Mouse (Mus musculus) common myeloid progenitor, adult 5-6 weeks (primary cell): Measurements from ENCODE around the gene Zfp169. TPM values are rescaled to one million over a fixed set of nuclear protein-coding genes. Genes with fewer than 3 reads are reported as not detected.
"Not testable (repeated sequence)": the region's sequence is repeated elsewhere in the genome, so short reads cannot be mapped to it uniquely, and the experiment has no call there.

Experiments used
- ATAC-seq: replicated peaks from 2 replicates; pipeline ENCODE4 v1.8.0; 2016; ENCODE audit warnings: low read depth, mild to moderate bottlenecking, moderate TSS enrichment, inconsistent platforms; ENCODE audit not compliant: poor library complexity, severe bottlenecking
- total RNA-seq: library from RNA; stranded (forward); fragments of 200-1000, 187-1606 nt; gene quantifications from 2 replicates; pipeline ENCODE4 v1.2.3, GENCODE M21; 2017

Gene Zfp169
- total RNA-seq, 1 experiment from 2014 or later = 12.7 TPM

DNA sequence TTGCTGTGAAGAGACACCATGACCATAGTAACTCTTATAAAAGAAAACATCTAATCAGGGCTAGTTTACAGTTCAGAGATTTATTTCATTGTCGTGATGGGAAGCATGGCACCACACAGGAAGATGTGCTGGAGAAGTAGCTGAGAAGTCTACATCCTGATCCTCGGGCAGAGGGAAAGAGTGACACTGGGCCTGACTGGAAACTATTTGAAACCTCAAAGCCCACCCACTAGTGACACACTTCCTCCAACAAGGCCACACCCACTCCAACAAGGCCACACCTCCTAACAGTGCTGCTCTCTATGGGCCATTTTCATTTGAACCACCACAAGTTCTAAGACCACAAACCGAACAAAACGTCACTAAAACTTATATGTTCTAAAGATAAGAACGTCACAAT is 12.5 kb upstream of the Zfp169 start:
- peak; percentile 50 for ATAC-seq

DNA sequence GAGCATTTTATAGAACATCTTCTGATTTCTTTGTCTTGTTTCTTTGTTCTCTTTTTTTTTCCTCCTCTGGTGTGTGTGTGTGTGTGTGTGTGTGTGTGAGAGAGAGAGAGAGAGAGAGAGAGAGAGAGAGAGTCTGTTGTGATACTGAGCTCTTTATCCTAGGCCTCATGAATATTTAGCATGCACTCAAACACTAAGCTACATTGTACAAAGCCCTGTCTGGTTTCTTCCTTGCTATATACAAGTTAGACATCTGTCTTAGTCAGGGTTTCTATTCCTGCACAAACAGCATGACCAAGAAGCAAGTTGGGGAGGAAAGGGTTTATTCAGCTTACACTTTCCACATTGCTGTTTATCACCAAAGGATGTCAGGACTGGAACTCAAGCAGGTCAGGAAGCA is 5.9 kb upstream of the Zfp169 start:
- not testable (repeated sequence) for ATAC-seq

DNA sequence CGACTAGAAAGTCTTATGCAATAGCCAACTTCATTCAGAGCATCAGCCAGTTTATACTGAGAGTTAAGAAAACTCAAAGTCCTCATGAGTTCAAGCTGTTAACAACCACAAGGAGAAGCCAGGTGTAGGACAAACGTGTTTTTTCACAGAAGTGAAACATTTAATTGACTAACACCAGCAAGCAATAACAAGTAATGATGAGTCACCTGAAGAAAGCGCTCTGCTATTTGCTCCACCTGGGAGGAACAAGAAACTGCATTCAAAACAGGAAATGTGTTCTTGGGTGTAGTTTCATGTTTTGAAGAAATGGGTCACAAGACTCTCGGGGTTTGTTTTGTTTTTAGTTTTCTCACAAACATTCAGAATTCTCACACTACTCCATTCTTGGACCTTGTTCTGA is 2.6 kb upstream of the Zfp169 start:
- ATAC-seq = no peak

DNA sequence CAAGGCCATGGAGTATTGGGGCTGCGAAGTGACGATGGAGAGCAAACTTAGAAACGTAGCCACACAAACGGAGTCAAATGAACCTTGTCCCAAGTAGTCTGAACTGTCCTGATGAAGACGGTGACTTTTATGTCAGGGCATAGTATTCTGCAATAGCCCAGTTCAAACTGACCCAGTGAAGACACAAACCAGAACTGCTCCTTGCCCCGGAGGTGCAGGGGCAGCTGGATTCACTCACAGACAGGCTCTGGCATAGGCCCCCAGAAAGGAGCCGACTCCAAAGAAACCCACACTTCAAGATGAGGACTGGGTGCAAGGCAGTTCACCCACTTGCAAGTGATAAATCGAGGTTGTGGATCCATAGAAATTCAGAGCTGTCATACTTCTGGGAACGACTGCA is 4.6 kb downstream of the Zfp169 start:
- ATAC-seq = no peak

DNA sequence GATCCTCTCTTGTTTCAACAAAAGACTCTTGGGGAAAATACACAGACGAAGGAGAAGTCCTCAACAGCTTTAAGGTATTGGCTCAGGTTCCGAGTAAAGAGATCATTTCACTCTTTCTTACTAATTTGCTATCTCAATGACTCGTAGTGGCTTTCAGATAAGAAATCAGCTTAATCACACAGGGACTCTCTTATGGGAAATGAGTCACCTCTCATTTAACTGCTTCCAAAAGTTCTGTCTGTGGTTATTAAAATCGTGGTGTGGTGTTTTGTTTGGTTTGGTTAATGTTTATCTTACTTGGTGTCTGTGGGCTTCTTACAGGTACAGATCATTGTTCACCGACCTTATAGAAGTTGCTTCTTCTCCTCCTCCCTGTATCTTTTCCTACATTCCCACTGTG is 10.8 kb downstream of the Zfp169 start:
- no peak for ATAC-seq

DNA sequence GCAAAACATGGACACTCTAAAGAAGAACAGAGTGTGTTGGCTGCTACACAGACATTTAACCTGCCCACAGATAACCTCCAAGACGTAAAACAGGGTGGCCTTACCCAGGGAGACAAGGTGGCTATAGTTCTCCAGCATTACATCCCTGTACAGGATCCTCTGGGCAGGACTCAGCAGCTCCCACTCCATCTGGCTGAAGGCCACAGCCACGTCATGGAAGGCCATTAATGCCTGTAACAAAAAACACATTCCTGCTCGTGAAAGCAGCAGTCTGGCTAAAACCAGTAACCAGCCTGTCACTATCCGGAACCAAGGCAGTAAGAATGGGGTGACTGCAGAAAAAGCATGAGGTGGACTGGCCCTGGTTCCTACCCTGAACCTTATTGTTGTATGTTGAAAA is 14.6 kb downstream of the Zfp169 start:
- no peak for ATAC-seq

DNA sequence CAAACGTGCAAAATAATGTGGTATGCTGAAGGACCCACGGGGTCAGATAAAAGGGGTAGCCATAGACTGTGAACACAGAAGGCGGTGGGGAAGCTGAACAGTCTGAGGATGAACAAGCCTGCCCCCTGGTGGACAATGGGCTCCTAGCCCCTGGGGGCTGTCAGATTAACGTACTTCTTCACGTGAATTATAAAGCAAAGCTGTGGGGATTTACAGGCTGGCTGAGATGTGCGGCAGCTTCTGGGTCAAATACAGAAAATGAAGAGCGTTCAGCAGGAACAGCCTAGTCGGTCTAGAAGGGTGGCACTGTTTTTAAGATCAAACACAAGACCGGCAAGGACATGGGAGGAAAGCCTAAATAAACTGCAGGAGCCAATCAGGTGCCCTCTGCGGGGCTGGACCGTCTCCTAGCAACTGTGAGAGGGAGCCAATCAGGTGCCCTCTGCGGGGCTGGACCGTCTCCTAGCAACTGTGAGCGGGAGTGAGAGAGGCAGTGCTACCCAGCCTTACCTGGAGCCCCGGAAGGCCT is 15.5 kb downstream of the Zfp169 start:
- peak; percentile 54; the same call in 1 of the 2 replicates for ATAC-seq

DNA sequence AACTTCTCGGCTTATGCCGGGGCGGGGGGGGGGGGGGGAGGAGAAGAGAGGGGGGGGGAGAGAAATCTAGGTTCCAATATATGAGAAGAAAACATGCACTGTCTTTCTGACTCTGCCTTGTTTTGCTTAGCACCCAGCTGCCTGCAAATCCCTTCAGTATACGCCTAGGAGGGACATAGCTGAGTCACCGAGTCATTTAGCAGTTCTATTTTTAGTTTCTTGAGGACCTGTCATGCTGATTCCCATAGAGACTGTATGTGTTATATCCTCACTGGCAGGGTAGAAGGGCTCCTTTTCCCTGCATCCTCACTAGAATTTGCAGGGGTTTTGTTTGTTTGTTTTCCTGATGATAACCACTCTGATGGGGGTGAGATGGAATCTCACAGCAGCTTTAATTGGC is 20.1 kb downstream of the Zfp169 start:
- ATAC-seq = no peak

DNA sequence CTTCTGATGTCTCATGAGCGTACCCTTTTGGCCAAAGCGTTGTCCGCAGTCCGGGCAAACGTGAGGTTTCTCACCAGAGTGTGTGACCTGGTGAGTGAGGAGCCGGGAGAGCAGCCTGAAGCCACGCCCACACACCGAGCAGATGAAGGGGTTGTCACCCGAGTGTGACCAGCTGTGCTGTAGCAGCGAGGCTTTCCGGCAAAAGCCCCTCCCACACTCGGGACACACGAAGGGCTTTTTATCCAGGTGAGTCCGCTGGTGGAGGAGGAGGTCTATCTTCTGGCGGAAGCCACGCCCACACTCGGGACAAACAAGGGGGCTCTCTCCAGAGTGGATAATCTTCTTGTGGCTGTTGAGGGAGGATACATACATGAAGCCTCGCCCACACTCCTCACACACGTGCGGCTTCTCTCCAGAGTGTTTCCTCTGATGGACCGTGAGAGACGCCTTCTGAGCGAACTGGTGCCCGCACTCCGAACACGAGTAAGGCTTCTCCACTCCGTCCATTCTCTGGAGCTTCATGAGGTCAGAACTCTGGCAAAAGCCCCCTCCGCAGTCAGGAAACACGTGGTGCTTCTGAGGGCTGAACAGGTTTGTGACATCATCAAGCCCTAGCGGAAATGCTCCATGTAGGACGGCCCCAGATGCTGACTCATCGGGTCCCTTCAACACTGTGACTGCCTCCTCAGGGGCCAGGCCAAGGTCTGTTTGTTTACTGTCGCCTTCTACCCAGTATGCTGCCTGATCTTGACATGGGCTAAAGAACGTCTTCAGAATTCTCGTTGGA is 22.7 kb downstream of the Zfp169 start:
- ATAC-seq = no peak

DNA sequence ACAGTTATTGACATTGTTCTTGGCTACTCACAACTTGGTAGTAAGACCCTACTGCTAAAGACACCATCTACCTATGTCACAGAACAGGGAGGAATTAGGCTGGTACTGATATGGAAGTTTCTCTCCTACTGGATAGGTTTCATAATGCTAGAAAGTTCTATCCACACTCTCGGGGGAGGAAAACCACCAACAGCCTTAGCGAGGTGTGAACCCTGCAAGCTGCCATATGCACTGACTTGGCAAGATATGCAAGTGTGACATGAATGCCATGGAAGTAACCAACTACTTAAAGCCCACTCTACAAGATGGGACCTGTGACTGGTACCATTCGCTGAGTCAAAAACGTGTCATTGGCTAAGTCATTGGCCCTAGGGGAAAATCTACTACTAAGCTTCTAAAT is 29.6 kb downstream of the Zfp169 start:
- ATAC-seq = no peak

DNA sequence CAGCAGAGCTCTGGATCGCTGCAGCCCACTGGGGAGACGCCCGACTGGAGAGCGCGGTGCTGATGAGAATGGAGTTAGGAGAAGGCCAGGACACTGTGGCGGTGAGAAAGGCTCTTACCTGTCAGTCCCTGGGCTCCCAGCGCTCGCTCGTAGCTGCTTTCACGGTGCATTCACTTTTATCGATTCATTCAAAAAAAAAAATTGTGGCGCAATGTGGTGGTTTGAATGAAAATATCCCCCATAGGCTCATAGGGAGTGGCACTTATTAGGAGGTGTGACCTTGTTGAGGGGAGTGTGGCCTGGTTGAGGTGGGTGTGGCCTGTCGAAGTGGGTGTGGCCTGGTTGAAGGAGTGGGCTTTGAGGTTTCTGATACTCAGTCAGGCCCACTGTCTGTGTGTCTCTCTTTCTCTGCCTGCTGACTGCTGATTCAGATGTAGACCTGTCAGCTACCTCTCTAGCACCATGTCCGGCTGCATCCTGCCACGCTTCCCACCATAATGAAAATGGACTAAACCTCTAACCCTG is 44.5 kb downstream of the Zfp169 start:
- no peak for ATAC-seq

DNA sequence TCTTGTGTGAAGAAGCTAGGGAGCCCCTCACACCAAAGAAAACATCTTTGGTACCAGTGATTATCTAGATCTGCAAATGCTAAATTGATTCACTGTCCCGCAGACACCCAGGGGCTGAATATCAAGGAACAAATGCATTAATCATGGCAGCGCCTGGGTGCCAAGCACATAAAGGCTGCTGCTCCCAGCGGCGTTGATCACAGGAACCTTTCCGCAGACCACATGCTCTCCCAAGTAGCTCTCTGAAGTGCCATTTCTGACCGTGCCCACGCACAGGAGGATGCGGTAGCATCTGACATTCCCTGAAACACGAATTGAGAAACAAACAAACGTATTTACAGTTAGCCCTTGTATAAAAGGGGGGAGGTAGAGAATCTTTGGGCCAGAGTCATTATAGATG is 47.1 kb downstream of the Zfp169 start:
- no peak for ATAC-seq

DNA sequence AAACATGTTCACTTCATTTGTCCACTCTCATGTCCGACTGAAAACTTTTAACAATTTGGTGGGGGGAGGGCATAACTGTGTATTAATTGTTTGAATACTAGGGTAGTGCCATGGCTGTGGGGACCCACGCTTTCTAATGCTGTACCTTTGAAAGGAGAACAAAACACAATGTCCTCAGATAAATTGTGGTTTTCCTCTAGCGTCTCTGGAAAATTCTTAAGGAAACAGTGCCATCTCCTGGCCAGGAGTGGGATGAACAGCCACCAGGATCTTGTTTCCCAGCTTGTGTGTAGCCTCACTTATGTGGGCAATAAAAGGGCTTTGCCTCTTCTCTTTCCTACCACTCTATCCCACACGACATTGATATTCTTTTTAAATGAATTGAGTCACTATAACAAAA is 49.1 kb downstream of the Zfp169 start:
- peak; percentile 79 for ATAC-seq

DNA sequence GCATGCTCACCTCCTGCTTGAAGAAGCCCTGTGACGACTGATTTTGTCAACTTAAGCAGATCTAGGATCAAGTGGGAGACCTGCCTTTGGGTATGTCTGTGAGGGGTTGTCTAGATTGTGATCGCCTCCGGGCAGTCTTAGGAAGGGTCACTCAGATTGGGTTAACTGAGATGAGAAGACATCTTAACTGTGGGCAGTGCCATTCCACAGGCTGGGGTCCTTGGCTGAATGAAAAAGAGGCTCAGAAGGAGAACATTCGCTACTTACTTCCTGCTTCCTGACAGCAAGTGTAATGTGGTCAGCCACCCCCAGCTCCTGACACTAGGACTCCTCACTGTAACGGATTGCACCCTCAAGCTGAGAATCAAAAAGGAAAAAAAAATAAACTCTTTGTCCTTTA is 54.0 kb downstream of the Zfp169 start:
- ATAC-seq = no peak

DNA sequence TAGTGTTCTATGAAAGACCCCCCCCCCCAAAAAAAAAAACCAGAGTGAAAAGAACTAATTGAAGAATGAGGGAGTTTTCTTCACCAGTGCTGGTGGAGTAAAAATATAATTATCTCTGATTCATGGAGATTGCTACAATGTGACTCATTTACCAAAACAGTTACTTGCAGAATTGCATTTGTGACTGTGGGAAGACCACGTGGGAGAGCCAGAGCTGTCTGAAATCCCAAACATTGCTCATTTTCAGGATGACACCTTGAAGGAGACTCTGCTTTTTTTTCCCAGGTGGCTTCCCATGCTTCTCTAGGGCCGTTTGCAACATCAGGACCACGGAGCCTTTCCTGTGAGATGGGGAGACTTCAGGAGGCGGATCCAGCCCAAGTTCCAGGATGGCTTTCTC is 65.1 kb downstream of the Zfp169 start:
- ATAC-seq = no peak

DNA sequence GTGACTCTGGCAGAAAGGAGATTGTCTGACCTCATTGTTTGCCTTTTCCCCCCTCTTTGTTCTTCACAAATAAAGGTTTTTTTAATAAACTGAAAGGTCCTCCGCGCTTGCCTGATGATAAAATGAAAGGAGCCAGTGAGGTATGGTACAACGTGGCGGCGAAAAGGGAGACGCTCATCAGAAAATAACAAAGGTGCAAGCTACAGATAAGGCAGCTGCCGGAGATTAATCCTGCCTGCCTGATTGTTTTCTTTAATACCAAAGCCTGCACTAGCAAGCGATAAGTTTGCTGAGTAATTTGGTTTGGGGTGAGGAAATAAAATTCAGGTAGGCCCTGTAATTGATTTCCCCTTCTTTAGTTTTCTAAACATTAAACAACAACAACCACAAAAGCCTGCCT is 69.3 kb downstream of the Zfp169 start:
- ATAC-seq = no peak

DNA sequence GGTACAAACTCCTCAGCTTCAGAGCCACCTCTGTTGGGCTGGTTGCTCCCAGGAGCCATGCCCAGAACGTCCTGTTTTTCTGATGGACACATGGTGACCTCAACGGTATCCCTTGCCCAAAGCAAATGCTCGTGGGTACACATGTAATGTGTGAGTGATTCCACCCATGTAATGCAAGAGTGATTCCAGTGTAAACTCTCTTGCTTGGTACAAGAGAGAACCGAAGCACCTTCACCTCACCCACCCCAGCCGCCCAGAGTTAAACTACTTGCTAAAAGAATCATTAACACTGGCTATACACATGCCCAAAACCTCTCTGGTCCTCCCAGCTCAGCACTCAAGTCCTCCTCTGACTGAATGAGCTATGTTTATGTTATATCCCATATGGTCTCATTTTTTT is 74.9 kb downstream of the Zfp169 start:
- no peak for ATAC-seq

Other genes with a start within 250 kb of the Zfp169 start
- gene A830005F24Rik, start 119 bp upstream of the Zfp169 start, total RNA-seq = 0.73 TPM in 1 of 2 replicates, not detected in the other
- gene Ptpdc1, start 112.2 kb upstream of the Zfp169 start, total RNA-seq = 3.4 and 4.1 TPM in 2 replicates
- gene Barx1, start 149.5 kb upstream of the Zfp169 start, total RNA-seq = not detected in 2 replicates